Mouse (Mus musculus): Measurements from ENCODE around the gene Prkab1. TPM values are rescaled to one million over a fixed set of nuclear protein-coding genes. Genes with fewer than 3 reads are reported as not detected.

Gene Prkab1
- 61.0 and 63.6 TPM in 2 replicates for polyA plus RNA-seq (2014; fragmentation: Nextera tagmentation; extraction: Ambion mirVana)

DNA sequence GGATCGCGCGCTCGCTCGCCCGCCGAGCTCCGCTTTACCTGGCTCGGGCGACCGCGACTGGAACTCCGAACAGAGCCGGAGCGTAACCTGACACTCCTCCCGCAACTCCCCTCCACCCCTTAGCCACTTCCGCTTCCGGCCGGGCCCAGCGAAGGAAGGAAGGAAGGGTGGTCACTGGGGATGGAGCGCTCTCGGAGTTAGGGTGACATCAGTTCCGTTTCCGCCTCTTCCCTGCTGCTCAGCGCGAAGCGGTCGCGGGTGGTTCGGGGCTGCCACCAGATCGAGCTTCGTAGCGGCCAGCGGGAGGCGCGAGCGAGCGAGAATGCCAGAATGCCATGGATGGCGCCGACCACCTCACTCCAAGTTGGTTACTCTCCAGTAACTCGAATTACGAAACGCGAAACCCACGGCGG lies at the start of gene Prkab1:
Gene Prkab1 (minus strand): TSS at position 182 of the 413 bp plus-strand sequence.
- peak within 1 kb of the TSS; percentile 79 for H3K27ac ChIP-seq (ENCODE audit: low read depth, low read length)
- H3K9ac ChIP-seq (ENCODE audit: low read length) = peak within 1 kb of the TSS; percentile 81
- no peaks in the 10 kb centered on the region for H3K27me3 ChIP-seq (ENCODE audit: control insufficient read depth, insufficient read depth, low read length)
- peak within 1 kb of the TSS; percentile 80 for H3K4me2 ChIP-seq (ENCODE audit: low read depth, low read length, severe bottlenecking)
- H3K36me3 ChIP-seq (ENCODE audit: control insufficient read depth, insufficient read depth, low read length) = peaks cover 6% of the 10 kb centered on the region
- no peaks in the 10 kb centered on the region for H3K9me3 ChIP-seq (ENCODE audit: control insufficient read depth, low read length)
- peaks cover 4% of the 10 kb centered on the region; the same call in 1 of the 2 replicates for H3K4me1 ChIP-seq (replicated peaks; ENCODE audit: control insufficient read depth, insufficient read depth, low read length)
- ATAC-seq (replicated peaks; ENCODE audit: low FRiP score) (peak; percentile 95), DNase-seq (ENCODE audit: low spot score) (peak; percentile 95)
- WGBS = under 1% methylated on average over 46 of the region's 46 CpGs
- H3K4me3 ChIP-seq (ENCODE audit: low read depth, low read length) = peak within 1 kb of the TSS; percentile 65

DNA sequence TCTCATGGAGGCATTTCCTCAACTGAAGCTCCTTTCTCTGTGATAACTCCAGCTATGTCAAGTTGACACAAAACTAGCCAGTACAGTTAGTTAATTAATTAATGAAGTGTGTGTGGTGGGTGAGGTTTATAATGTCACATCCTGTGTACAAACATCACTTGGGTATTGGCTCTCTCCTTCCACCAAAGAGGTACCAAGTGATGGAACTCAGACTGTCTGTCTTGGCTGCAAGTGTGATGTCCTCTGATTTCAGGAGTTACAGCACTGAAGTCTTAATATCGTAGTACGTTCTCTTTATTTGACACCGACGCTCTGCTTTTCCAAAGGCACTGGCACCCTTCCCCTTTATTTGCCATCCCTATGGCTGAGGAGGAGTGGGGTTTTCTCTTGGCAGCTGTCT lies 45.3 kb upstream of the Prkab1 start:
- Histone ChIP-seq H3K27me3 (ENCODE audit: control insufficient read depth, insufficient read depth, low read length) (no peaks in the 10 kb centered on the region), H3K4me3 (ENCODE audit: low read depth, low read length) (no peak overlapping the region), H3K9ac (ENCODE audit: low read length) (no peak overlapping the region), H3K27ac (ENCODE audit: low read depth, low read length) (no peak overlapping the region), H3K36me3 (ENCODE audit: control insufficient read depth, insufficient read depth, low read length) (no peaks in the 10 kb centered on the region), H3K4me2 (ENCODE audit: low read depth, low read length, severe bottlenecking) (no peak overlapping the region), H3K9me3 (ENCODE audit: control insufficient read depth, low read length) (no peaks in the 10 kb centered on the region), H3K4me1 (replicated peaks; ENCODE audit: control insufficient read depth, insufficient read depth, low read length) (no peaks in the 10 kb centered on the region)
- DNase-seq (ENCODE audit: low spot score) (no peak), ATAC-seq (replicated peaks; ENCODE audit: low FRiP score) (no peak)
- 96% methylated on average over 4 of the region's 4 CpGs for WGBS

DNA sequence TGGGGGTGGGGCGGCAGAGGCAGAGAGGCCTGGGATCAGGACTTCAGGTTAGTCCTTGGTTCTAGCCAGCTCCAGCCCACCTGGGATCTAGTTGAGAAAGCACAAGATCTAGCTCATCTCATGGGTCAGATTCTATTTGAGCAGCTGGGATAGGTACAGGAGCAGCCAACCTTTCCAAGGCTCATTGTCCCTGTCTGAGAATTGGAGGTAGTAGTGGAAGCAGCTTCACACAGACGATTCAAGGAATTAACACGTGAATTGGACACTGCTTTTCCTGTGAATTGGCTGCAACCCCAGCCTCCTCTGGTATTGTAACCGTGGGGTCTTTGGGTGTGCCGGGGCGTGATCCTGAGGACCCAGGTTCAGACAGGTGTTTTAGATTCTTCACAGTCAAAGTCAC lies 28.5 kb upstream of the Prkab1 start:
- Histone ChIP-seq H3K9ac (ENCODE audit: low read length) (no peak overlapping the region), H3K4me3 (ENCODE audit: low read depth, low read length) (no peak overlapping the region), H3K4me1 (replicated peaks; ENCODE audit: control insufficient read depth, insufficient read depth, low read length) (no peaks in the 10 kb centered on the region), H3K4me2 (ENCODE audit: low read depth, low read length, severe bottlenecking) (no peak overlapping the region), H3K27me3 (ENCODE audit: control insufficient read depth, insufficient read depth, low read length) (no peaks in the 10 kb centered on the region), H3K36me3 (ENCODE audit: control insufficient read depth, insufficient read depth, low read length) (no peaks in the 10 kb centered on the region), H3K27ac (ENCODE audit: low read depth, low read length) (no peak overlapping the region), H3K9me3 (ENCODE audit: control insufficient read depth, low read length) (no peaks in the 10 kb centered on the region)
- WGBS = 47% methylated on average over 6 of the region's 6 CpGs
- DNase-seq (ENCODE audit: low spot score) (no peak), ATAC-seq (replicated peaks; ENCODE audit: low FRiP score) (no peak)

DNA sequence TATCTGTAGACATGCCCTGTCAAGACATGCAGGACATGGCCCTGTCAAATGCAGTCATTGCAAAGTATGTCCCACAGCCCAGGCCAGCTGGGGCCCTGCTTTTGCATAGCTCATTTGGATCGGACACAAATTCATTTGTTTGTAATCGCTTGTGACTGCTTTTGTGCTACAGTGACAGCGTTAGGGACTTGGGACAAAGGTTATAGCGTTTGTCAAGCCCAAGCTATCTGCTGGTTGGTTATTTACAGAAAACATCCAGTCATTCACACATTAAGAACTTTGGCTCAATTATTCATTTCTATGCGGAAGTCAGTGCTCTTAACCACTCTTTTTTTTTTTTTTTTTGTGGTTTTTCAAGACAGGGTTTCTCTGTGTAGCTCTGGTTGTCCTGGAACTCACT lies 27.9 kb upstream of the Prkab1 start:
- H3K9me3 ChIP-seq (ENCODE audit: control insufficient read depth, low read length) = no peaks in the 10 kb centered on the region
- DNase-seq (ENCODE audit: low spot score) (no peak), ATAC-seq (replicated peaks; ENCODE audit: low FRiP score) (no peak)
- no peaks in the 10 kb centered on the region for H3K36me3 ChIP-seq (ENCODE audit: control insufficient read depth, insufficient read depth, low read length)
- H3K4me1 ChIP-seq (replicated peaks; ENCODE audit: control insufficient read depth, insufficient read depth, low read length) = no peaks in the 10 kb centered on the region
- H3K4me3 ChIP-seq (ENCODE audit: low read depth, low read length) = no peak overlapping the region
- no peak overlapping the region for H3K4me2 ChIP-seq (ENCODE audit: low read depth, low read length, severe bottlenecking)
- H3K27ac ChIP-seq (ENCODE audit: low read depth, low read length) = no peak overlapping the region
- H3K27me3 ChIP-seq (ENCODE audit: control insufficient read depth, insufficient read depth, low read length) = no peaks in the 10 kb centered on the region
- H3K9ac ChIP-seq (ENCODE audit: low read length) = no peak overlapping the region
- 84% methylated on average over 5 of the region's 5 CpGs for WGBS

DNA sequence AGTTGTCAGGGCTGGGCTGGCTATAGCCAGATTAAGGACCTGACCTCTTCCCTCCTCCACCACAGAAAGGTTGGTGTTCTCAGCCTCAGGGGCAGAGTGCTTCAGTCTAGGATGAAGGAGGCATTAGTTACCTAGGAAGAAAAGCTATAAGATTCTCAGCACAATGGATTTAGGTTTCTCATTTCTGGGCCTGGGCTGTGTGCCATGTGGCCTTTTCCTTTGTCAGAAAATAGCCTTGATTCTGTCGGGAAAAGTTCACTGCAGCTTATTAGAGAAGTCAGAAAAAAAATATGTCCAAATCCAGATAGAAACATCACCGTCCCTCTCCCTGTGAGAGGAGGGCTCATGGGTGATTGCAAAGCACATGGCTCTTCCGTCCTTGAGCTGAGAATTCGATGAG lies 25.5 kb upstream of the Prkab1 start:
- no peak for ATAC-seq (replicated peaks; ENCODE audit: low FRiP score)
- Histone ChIP-seq H3K36me3 (ENCODE audit: control insufficient read depth, insufficient read depth, low read length) (no peaks in the 10 kb centered on the region), H3K4me3 (ENCODE audit: low read depth, low read length) (no peak overlapping the region), H3K9me3 (ENCODE audit: control insufficient read depth, low read length) (no peaks in the 10 kb centered on the region), H3K27ac (ENCODE audit: low read depth, low read length) (no peak overlapping the region), H3K4me1 (replicated peaks; ENCODE audit: control insufficient read depth, insufficient read depth, low read length) (no peaks in the 10 kb centered on the region), H3K4me2 (ENCODE audit: low read depth, low read length, severe bottlenecking) (no peak overlapping the region), H3K9ac (ENCODE audit: low read length) (no peak overlapping the region), H3K27me3 (ENCODE audit: control insufficient read depth, insufficient read depth, low read length) (no peaks in the 10 kb centered on the region)
- no peak for DNase-seq (ENCODE audit: low spot score)
- WGBS = 76% methylated on average over 4 of the region's 4 CpGs

DNA sequence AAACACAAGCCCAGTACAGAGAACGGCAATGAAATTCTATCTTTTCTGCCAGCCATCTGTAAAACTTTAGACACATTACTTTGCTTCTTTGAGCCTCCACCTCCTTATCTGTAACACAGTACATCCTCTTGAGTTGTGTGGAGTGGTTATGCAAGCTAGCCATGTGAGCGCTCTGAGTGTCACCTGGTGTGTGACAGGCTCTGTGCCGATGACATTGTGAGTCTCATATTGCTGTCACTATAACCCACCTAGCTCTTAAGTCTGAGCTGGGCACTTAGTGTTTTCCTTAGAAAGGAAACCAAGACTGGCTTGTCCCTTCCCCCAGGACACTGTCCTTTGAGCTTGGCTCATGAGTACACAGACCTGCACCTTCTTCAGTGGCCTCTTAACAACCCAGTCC lies 24.0 kb upstream of the Prkab1 start:
- ATAC-seq (replicated peaks; ENCODE audit: low FRiP score) = no peak
- Histone ChIP-seq H3K9me3 (ENCODE audit: control insufficient read depth, low read length) (no peaks in the 10 kb centered on the region), H3K4me3 (ENCODE audit: low read depth, low read length) (no peak overlapping the region), H3K9ac (ENCODE audit: low read length) (no peak overlapping the region), H3K27me3 (ENCODE audit: control insufficient read depth, insufficient read depth, low read length) (no peaks in the 10 kb centered on the region), H3K4me1 (replicated peaks; ENCODE audit: control insufficient read depth, insufficient read depth, low read length) (no peaks in the 10 kb centered on the region), H3K27ac (ENCODE audit: low read depth, low read length) (no peak overlapping the region), H3K4me2 (ENCODE audit: low read depth, low read length, severe bottlenecking) (no peak overlapping the region), H3K36me3 (ENCODE audit: control insufficient read depth, insufficient read depth, low read length) (no peaks in the 10 kb centered on the region)
- WGBS = 94% methylated on average over 3 of the region's 3 CpGs
- no peak for DNase-seq (ENCODE audit: low spot score)

DNA sequence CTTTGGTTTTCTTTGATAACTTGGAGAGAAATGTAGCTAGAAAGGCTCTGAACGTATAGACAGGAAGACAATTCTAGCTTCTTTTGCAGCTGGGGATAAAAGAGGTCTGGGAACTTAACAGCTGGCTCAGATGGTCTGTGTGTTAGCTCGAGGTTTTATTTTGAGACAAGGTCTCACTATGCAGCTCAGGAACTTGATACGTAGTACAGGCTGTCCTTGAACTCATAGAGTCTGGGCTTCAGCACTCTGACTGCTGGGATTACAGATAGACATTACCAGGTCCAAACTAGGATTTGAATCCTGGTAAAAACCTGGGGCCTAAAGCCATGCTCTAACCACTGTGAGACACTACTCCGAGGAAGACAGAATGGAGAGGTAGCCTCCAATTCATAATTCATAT lies 21.9 kb upstream of the Prkab1 start:
- no peaks in the 10 kb centered on the region for H3K9me3 ChIP-seq (ENCODE audit: control insufficient read depth, low read length)
- H3K27me3 ChIP-seq (ENCODE audit: control insufficient read depth, insufficient read depth, low read length) = no peaks in the 10 kb centered on the region
- H3K4me2 ChIP-seq (ENCODE audit: low read depth, low read length, severe bottlenecking) = no peak overlapping the region
- H3K27ac ChIP-seq (ENCODE audit: low read depth, low read length) = no peak overlapping the region
- DNase-seq (ENCODE audit: low spot score) = no peak
- H3K4me3 ChIP-seq (ENCODE audit: low read depth, low read length) = no peak overlapping the region
- no peaks in the 10 kb centered on the region for H3K36me3 ChIP-seq (ENCODE audit: control insufficient read depth, insufficient read depth, low read length)
- no peak overlapping the region for H3K9ac ChIP-seq (ENCODE audit: low read length)
- no peaks in the 10 kb centered on the region for H3K4me1 ChIP-seq (replicated peaks; ENCODE audit: control insufficient read depth, insufficient read depth, low read length)
- 82% methylated on average over 4 of the region's 4 CpGs for WGBS
- no peak for ATAC-seq (replicated peaks; ENCODE audit: low FRiP score)

DNA sequence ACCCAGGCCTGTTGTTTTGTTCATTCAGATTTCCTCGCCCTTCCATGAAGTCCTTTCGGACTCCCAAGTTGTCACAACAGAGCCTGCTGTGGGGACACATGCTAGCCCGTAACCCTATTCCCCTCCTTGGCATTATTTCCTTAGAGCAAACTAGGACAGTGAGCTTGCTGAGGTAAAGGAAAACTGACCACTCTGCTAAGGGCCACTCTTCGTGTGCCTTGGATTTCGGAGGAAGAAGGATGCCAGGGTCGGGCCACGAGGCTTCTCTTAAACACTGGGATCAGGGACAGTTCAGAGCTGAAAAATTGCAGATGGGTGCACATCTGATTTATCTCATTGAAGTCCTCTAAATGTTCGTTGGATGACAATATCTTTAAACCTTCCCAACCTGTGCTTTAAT lies 21.3 kb upstream of the Prkab1 start:
- H3K9me3 ChIP-seq (ENCODE audit: control insufficient read depth, low read length) = no peaks in the 10 kb centered on the region
- H3K9ac ChIP-seq (ENCODE audit: low read length) = no peak overlapping the region
- no peak overlapping the region for H3K27ac ChIP-seq (ENCODE audit: low read depth, low read length)
- no peak overlapping the region for H3K4me2 ChIP-seq (ENCODE audit: low read depth, low read length, severe bottlenecking)
- H3K36me3 ChIP-seq (ENCODE audit: control insufficient read depth, insufficient read depth, low read length) = no peaks in the 10 kb centered on the region
- DNase-seq (ENCODE audit: low spot score) = no peak
- ATAC-seq (replicated peaks; ENCODE audit: low FRiP score) = no peak
- H3K4me3 ChIP-seq (ENCODE audit: low read depth, low read length) = no peak overlapping the region
- H3K4me1 ChIP-seq (replicated peaks; ENCODE audit: control insufficient read depth, insufficient read depth, low read length) = no peaks in the 10 kb centered on the region
- no peaks in the 10 kb centered on the region for H3K27me3 ChIP-seq (ENCODE audit: control insufficient read depth, insufficient read depth, low read length)
- 90% methylated on average over 8 of the region's 8 CpGs for WGBS

DNA sequence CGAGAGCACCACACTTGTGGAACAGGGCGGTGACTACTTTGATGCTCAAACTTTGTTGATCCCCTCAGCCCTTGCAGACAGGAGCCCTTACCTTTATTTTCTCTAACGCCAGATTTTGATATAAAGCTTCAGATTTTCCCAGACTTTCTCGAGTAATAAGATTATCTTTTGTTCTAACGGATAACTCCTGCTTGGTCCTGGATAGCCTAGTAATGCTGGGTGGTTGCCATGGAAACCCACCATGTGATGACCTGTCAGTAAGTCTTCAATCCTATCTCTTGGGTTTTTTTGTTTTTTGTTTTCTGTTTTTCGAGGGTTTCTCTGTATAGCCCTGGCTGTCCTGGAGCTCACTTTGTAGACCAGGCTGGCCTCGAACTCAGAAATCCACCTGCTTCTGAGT lies 17.9 kb upstream of the Prkab1 start:
- Histone ChIP-seq H3K36me3 (ENCODE audit: control insufficient read depth, insufficient read depth, low read length) (no peaks in the 10 kb centered on the region), H3K9me3 (ENCODE audit: control insufficient read depth, low read length) (no peaks in the 10 kb centered on the region), H3K9ac (ENCODE audit: low read length) (no peak overlapping the region), H3K4me1 (replicated peaks; ENCODE audit: control insufficient read depth, insufficient read depth, low read length) (no peaks in the 10 kb centered on the region), H3K27ac (ENCODE audit: low read depth, low read length) (no peak overlapping the region), H3K4me3 (ENCODE audit: low read depth, low read length) (no peak overlapping the region), H3K4me2 (ENCODE audit: low read depth, low read length, severe bottlenecking) (no peak overlapping the region), H3K27me3 (ENCODE audit: control insufficient read depth, insufficient read depth, low read length) (no peaks in the 10 kb centered on the region)
- no peak for DNase-seq (ENCODE audit: low spot score)
- ATAC-seq (replicated peaks; ENCODE audit: low FRiP score) = no peak
- WGBS = 67% methylated on average over 7 of the region's 7 CpGs

All from forebrain, embryonic 11.5 days (tissue).